Mouse (Mus musculus) G1E-ER4 (cell line): ENCODE data around the gene Sphk2. TPM values are rescaled to one million over a fixed set of nuclear protein-coding genes. Genes with fewer than 3 reads are reported as not detected.

ENCODE experiments used
- GATA1 ChIP-seq: IDR thresholded peaks from one replicate; pipeline ENCODE4 v1.8.0; 2012; ENCODE audit warnings: low read length, inconsistent platforms
- polyA plus RNA-seq: library from polyadenylated mRNA; stranded (reverse); fragments of >175 nt; gene quantifications from 2 replicates; pipeline ENCODE4 v1.2.3, GENCODE M21; 2012

Sphk2 gene
- polyA plus RNA-seq, 1 experiment, result 172 TPM

- no peak for TF ChIP-seq GATA1
Measured at GRCm38 (mm10) chr7:45716952-45717917, 567 bp downstream of the Sphk2 start.

GRCm38 (mm10) chr7:45716460-45716857 is 1.3 kb downstream of the Sphk2 start:
- TF ChIP-seq GATA1, result no peak

- no peak for TF ChIP-seq GATA1
Measured at GRCm38 (mm10) chr7:45715741-45716459, 1.9 kb downstream of the Sphk2 start.

- TF ChIP-seq GATA1, result peak; percentile 28
Measured at GRCm38 (mm10) chr7:45715090-45715708, 2.6 kb downstream of the Sphk2 start, which contains the start of gene Rpl18. Gene Rpl18, plus strand, starts transcription at chr7:45715457.

GRCm38 (mm10) chr7:45714630-45715089 is 3.1 kb downstream of the Sphk2 start:
- no peak for TF ChIP-seq GATA1

- TF ChIP-seq GATA1, result no peak
Measured at GRCm38 (mm10) chr7:45713881-45714520, 3.8 kb downstream of the Sphk2 start.

GRCm38 (mm10) chr7:45713396-45713795 is 4.4 kb downstream of the Sphk2 start:
- no peak for TF ChIP-seq GATA1

- TF ChIP-seq GATA1, result no peak
Measured at GRCm38 (mm10) chr7:45712022-45712757, 5.6 kb downstream of the Sphk2 start.

GRCm38 (mm10) chr7:45711316-45712021 is 6.3 kb downstream of the Sphk2 start:
- TF ChIP-seq GATA1, result no peak

GRCm38 (mm10) chr7:45710477-45711191 is 7.2 kb downstream of the Sphk2 start:
- TF ChIP-seq GATA1, result no peak

- no peak for TF ChIP-seq GATA1
Measured at GRCm38 (mm10) chr7:45709677-45710355, 8.0 kb downstream of the Sphk2 start.

GRCm38 (mm10) chr7:45709036-45709435 is 8.8 kb downstream of the Sphk2 start:
- TF ChIP-seq GATA1, result no peak

- no peak for TF ChIP-seq GATA1
Measured at GRCm38 (mm10) chr7:45708221-45708761, 9.5 kb downstream of the Sphk2 start.
